Mouse (Mus musculus): ENCODE results near the gene Mzf1.

Mzf1 gene

DNA sequence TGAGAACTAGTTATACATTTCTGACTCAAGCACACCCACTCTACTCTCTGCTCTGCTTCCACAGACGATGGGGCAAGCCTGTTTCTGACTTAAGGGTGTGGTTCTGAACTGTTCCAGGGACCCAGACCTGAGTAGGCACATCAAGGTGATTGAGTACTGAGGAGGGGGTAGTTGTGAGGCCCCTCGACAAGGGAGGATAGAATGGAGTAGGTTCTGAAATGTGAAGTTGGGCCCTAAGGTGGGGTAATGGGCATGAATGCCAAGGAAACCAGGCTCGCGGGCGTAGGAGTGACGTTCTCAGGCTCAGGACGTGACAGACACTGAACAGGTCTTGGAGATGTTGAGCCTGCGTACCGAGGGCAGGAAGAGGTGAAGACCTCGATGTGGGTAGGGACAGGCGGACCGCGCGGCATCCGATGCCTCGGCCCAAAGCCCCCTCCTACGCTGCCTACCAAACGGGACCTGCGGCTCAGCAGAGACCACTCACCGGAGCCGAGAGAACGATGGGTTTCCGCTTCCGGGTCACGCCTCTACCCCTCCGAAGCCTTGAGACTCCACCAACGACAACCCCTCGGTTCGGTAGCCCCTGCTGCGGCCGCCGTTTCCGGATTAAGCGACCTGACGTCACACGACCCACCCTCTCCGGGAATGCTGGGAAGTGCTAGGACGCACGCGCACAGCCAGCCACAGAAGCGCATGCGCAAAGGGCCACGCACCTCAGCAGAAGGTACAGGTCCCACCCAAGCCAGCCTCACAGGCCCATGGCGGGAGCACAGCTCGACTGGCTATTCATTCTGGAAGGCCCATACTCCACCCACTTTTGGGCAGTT is 20.2 kb downstream of the Mzf1 start, which contains the start of gene Chmp2a:
Gene Chmp2a (minus strand): TSS at position 660 of the 830 bp plus-strand sequence.
- peak; percentile 92 for DNase-seq (ENCODE audit: low read depth, low spot score)

DNA sequence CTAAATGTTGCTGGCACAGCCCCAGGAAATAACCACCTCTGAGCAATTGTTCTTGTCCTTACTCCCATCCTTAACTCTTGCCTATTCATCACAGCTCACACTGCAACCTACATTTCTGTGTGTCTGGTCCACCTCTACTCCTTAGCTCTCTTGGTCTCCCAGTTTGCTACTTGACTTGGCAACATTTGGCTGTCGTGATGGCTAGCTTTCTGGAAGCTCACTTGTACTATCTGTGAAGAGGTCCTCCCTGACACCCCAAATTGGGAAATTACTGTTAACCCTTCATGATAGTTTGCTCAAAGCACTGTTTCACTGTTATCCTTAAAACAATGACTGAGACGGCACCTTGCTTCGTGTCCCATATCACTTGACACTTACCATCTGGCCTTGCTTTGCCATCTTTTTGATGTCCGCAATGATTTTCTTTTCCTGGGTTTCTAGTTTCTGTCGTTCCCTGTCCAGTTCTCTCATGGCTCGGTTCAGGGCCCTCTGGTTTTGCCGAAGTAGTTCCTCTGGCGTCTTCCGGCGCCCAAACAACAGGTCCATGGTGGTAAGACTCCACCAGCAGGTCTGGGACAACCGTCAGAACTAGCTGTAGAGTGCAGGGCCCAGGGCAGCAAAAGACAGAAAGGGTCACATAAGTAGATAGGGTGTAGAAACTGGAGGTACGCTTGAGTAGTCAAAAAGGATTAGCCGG is 21.0 kb downstream of the Mzf1 start:
- no peak for DNase-seq (ENCODE audit: low read depth, low spot score)

DNA sequence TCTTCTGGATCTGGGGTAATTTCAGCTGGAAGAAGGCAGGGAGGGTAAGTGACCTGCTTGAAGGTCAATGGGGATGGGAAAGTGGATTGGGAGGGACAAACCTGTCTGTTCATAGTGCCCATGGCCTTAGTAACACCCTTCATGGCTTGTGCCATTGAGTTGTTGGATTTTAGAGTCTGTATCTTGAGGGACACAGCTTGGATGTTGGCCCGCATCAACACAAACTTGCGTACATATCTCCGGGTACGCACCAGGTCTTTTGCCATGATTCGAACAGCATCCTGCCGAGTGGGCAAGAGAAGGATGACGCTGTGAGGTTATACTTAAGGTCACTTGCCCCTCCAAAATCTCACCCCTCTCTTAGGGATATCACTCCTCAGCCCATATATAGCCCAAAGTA is 22.0 kb downstream of the Mzf1 start:
- DNase-seq (ENCODE audit: low read depth, low spot score): no peak

DNA sequence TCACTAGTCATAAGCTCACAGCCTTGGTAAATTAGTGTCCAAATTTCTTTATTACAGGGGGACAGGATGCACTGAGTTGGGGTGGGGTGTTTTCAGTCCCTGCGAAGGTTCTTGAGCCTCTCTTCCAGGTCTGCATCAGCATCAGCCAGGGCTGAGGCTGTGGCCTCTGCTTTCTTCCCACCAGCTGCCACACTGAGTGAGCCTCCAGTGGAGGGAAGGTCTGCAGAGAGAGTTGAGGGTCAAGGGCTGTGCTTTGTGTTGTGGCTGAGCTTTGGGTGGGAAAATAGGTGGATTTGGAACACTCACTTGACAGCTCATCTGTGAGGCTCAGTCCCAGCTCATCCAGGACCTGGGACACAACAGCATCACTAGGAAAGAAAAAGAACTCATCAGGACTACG is 22.6 kb downstream of the Mzf1 start:
- no peak for DNase-seq (ENCODE audit: low read depth, low spot score)

DNA sequence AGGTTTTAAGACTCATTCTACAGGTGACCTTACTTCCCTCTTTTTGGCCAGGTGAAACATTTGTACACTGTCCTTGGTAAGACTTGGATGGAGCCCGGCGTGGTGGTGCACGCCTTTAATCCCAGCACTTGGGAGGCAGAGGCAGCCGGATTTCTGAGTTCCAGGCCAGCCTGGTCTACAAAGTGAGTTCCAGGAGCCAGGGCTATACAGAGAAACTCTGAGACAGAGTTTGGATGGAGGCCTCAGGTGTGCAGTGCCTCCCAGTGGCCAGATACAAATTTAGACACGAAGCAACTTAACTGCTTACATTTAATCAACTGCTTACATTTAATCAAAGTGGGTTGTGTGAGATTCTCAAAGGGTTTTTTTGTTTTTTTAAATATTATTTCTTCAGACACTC is 23.5 kb downstream of the Mzf1 start:
- DNase-seq (ENCODE audit: low read depth, low spot score): no peak

DNA sequence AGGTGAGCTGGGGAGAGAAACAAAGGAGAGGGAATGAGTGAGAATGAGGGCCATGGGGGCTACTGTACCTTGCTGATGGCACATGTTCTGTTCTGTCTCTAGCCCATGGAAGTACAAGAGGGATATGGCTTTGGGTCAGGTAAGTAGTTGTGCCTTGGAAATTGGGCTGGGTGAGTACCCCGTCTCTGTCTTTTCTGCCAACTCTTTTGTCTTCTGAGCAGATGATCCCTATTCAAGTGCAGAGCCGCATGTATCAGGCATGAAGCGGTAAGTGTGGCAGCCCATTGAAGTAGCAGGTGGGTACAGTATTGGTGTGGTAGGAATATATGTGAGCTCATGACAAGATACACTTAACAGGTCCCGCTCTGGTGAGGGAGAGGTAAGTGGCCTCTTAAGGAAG is 25.6 kb downstream of the Mzf1 start:
- DNase-seq (ENCODE audit: low read depth, low spot score): no peak

GRCm38 (mm10) chr7:13025511-13026112 is 29.0 kb downstream of the Mzf1 start:
- DNase-seq (ENCODE audit: low read depth, low spot score): no peak

- no peak for DNase-seq (ENCODE audit: low read depth, low spot score)
These were observed 29.8 kb downstream of the Mzf1 start for GRCm38 (mm10) chr7:13024805-13025204.

- peak; percentile 87 for DNase-seq (ENCODE audit: low read depth, low spot score)
These were observed 30.4 kb downstream of the Mzf1 start for GRCm38 (mm10) chr7:13023928-13024731.

DNA sequence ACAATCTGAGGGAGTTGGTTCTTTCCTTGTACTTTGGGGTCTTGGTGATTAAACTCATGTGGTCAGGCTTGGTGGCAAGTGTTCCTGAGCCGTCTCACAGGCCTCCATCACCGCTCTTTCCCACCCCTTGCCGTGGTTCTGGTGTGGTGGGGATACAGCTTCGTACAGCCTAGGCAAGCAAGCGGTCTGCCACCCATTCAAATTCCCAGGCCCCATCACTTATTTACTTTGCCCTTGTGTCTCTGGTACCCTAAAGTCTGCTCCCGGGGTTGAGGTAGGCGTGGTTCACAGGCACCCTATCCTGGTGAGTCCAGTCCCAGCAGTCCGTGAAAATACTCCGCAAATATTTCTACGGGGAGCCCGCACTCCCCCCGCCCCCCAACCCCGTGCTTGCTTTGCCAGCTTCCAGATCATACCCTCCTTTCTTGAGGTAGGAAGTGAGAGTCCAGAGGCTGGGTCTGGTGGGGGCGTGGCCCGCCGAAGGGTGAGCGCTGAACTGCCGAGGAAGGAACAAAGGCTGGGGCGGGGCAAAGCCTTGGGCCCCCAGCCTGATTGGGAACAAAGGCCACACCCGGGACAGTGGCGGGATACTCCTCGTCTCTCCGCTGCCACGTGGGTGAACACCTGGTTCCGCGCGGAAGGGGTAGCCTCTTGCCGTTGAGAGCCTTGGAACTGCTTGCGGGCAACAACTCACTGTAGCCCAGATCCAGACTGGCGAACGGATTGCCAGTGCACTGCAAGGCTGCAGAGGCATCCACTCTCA is 31.6 kb downstream of the Mzf1 start:
- DNase-seq (ENCODE audit: low read depth, low spot score): no peak

DNA sequence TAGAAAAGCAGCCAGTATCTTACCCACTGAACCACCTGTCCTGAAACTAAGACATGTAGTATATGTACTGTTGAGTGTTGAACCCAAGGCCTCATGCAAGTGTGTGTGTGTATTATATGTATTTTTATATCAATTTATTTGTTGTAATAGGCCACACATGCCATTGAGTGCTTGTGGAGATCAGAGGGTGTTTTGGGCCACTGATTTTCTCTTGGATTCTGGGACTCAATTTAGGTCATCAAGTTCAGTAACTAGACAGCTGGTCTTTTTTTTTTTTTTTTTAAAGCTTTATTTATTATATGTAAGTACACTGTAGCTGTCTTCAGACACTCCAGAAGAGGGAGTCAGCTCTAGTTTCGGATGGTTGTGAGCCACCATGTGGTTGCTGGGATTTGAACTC is 39.3 kb downstream of the Mzf1 start:
- DNase-seq (ENCODE audit: low read depth, low spot score): no peak

GRCm38 (mm10) chr7:13014275-13014839 is 40.2 kb downstream of the Mzf1 start:
- no peak for DNase-seq (ENCODE audit: low read depth, low spot score)

- DNase-seq (ENCODE audit: low read depth, low spot score): no peak
These were observed 40.9 kb downstream of the Mzf1 start for GRCm38 (mm10) chr7:13013671-13014070.

- no peak for DNase-seq (ENCODE audit: low read depth, low spot score)
These were observed 44.3 kb downstream of the Mzf1 start, which contains the start of gene Zbtb45 for GRCm38 (mm10) chr7:13010005-13010908. TSS of gene Zbtb45 (minus strand) at chr7:13010034.

GRCm38 (mm10) chr7:13009143-13010004 is 45.2 kb downstream of the Mzf1 start:
- DNase-seq (ENCODE audit: low read depth, low spot score): peak; percentile 88

GRCm38 (mm10) chr7:13007341-13008092 is 47.0 kb downstream of the Mzf1 start:
- no peak for DNase-seq (ENCODE audit: low read depth, low spot score)

GRCm38 (mm10) chr7:13006531-13006930 is 48.0 kb downstream of the Mzf1 start:
- no peak for DNase-seq (ENCODE audit: low read depth, low spot score)

GRCm38 (mm10) chr7:13006011-13006410 is 48.6 kb downstream of the Mzf1 start:
- no peak for DNase-seq (ENCODE audit: low read depth, low spot score)
